Mouse (Mus musculus) limb, embryonic 14.5 days (tissue): ENCODE measurements around the gene Colgalt1. TPM values are rescaled to one million over a fixed set of nuclear protein-coding genes. Genes with fewer than 3 reads are reported as not detected.

ENCODE experiments used
- ATAC-seq: fragments of 200-750 bp; cut with Nextera tagmentation; 2 replicates; pipeline ENCODE4 v1.8.0; 2017; ENCODE audit warnings: low read depth, moderate number of reproducible peaks, moderate TSS enrichment; ENCODE audit not compliant: low FRiP score
- DNase-seq: peaks from one replicate; pipeline ENCODE4 v3.0.0-alpha.2; 2015; ENCODE audit warnings: low spot score
- H3K27ac ChIP-seq: fragments of 300-500 bp; sonication (generic); replicated peaks from 2 replicates; pipeline ENCODE4 v1.5.1; 2014; ENCODE audit warnings: low read depth, mild to moderate bottlenecking, low read length, moderate library complexity, mixed read lengths
- H3K27me3 ChIP-seq: fragments of 300-500 bp; sonication (generic); 2 replicates; pipeline ENCODE4 v1.6.1; 2014; ENCODE audit warnings: low read length, mixed read lengths; ENCODE audit not compliant: control insufficient read depth, insufficient read depth
- H3K36me3 ChIP-seq: fragments of 300-500 bp; sonication (generic); 2 replicates; pipeline ENCODE4 v1.6.1; 2014; ENCODE audit warnings: mild to moderate bottlenecking, low read length, moderate library complexity, mixed read lengths; ENCODE audit not compliant: control insufficient read depth, insufficient read depth
- H3K4me1 ChIP-seq: fragments of 300-500 bp; sonication (generic); 2 replicates; pipeline ENCODE4 v1.6.1; 2014; ENCODE audit warnings: antibody characterized with exemption, low read length, mixed read lengths; ENCODE audit not compliant: control insufficient read depth, insufficient read depth
- H3K4me2 ChIP-seq: fragments of 300-500 bp; sonication (generic); replicated peaks from 2 replicates; pipeline ENCODE4 v1.6.1; 2014; ENCODE audit warnings: low read depth, mild to moderate bottlenecking, low read length, moderate library complexity; ENCODE audit not compliant: severe bottlenecking
- H3K4me3 ChIP-seq: fragments of 300-500 bp; sonication (generic); replicated peaks from 2 replicates; pipeline ENCODE4 v1.5.1; 2014; ENCODE audit warnings: low read length
- H3K9ac ChIP-seq: fragments of 300-500 bp; sonication (generic); 2 replicates; pipeline ENCODE4 v1.6.1; 2014; ENCODE audit warnings: mild to moderate bottlenecking, low read depth, low read length, moderate library complexity; ENCODE audit not compliant: severe bottlenecking
- H3K9me3 ChIP-seq: fragments of 300-500 bp; sonication (generic); 2 replicates; pipeline ENCODE4 v1.6.1; 2016; ENCODE audit warnings: low read length; ENCODE audit not compliant: control insufficient read depth
- POLR2A ChIP-seq: fragments of 200-500 bp; IDR thresholded peaks from 2 replicates; pipeline ENCODE4 v1.8.0; 2012; ENCODE audit warnings: inconsistent platforms, mild to moderate bottlenecking, moderate library complexity, borderline replicate concordance; ENCODE audit not compliant: insufficient read depth, insufficient read length; ENCODE audit errors: extremely low read depth
- WGBS: fragments of 180-500 bp; shearing (Covaris S2); extraction: QIAGEN DNeasy Blood & Tissue Kit; methylation state at CpG from one replicate; pipeline ENCODE4 v1.1.7; 2014; 5-methylcytosine and 5-hydroxymethylcytosine counted together
- polyA plus RNA-seq, 2 experiments: library from polyadenylated mRNA; depleted of rRNA in 1 of 2; stranded (reverse) in 1 of 2; unstranded in 1 of 2; fragments of >200 nt; fragmentation: Nextera tagmentation in 1 of 2; extraction: Ambion mirVana in 1 of 2; gene quantifications; 2 replicates each; pipeline versions ENCODE4 v1.2.1 to v1.2.3; 2012 to 2014

The Colgalt1 gene
- polyA plus RNA-seq, 2 experiments = 116 to 240 TPM

DNA sequence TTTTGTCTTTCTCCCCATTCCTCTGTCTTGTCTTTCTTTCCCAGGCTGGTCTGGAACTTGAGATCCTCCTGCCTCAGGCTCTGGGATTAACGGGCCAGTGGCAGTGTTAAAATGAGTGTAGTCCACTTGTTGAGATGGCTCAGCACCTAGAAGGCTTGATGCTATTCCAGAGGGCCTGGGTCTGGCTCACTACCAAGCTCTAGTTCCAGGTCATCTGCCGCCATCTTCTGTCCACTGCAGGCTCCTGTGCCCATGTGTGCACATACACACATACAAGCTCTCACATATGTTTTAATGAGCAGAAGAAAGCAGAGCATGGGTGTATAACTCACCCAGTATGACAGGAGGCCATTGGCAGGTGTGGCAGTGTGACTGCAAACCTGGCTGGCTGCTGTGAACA lies 38.7 kb upstream of the Colgalt1 start:
- ATAC-seq (no peak), DNase-seq (no peak)
- no peak overlapping the region; the same call in 1 of the 2 replicates for H3K4me2 ChIP-seq
- H3K27me3 ChIP-seq = peaks cover 11% of the 10 kb centered on the region; the same call in 1 of the 2 replicates
- H3K27ac ChIP-seq = no peak overlapping the region
- peaks cover 31% of the 10 kb centered on the region for H3K4me1 ChIP-seq
- no peak overlapping the region for H3K4me3 ChIP-seq
- WGBS = 88% methylated on average over 2 of the region's 2 CpGs
- H3K36me3 ChIP-seq = no peaks in the 10 kb centered on the region
- no peak overlapping the region for H3K9ac ChIP-seq
- H3K9me3 ChIP-seq = no peaks in the 10 kb centered on the region
- no peak for TF ChIP-seq POLR2A

- ATAC-seq (no peak), DNase-seq (peak; percentile 44)
- H3K9ac ChIP-seq = no peak overlapping the region
- no peak overlapping the region; the same call in 1 of the 2 replicates for H3K27ac ChIP-seq
- no peak for TF ChIP-seq POLR2A
- peaks cover 31% of the 10 kb centered on the region for H3K4me1 ChIP-seq
- H3K4me3 ChIP-seq = peak overlapping the region; percentile 4; the same call in 1 of the 2 replicates
- H3K36me3 ChIP-seq = no peaks in the 10 kb centered on the region
- WGBS = 64% methylated on average over 9 of the region's 9 CpGs
- peaks cover 6% of the 10 kb centered on the region; the same call in 1 of the 2 replicates for H3K27me3 ChIP-seq
- no peak overlapping the region; the same call in 1 of the 2 replicates for H3K4me2 ChIP-seq
- no peaks in the 10 kb centered on the region for H3K9me3 ChIP-seq
Measured at GRCm38 (mm10) chr8:71572847-71573633, 37.8 kb upstream of the Colgalt1 start.

DNA sequence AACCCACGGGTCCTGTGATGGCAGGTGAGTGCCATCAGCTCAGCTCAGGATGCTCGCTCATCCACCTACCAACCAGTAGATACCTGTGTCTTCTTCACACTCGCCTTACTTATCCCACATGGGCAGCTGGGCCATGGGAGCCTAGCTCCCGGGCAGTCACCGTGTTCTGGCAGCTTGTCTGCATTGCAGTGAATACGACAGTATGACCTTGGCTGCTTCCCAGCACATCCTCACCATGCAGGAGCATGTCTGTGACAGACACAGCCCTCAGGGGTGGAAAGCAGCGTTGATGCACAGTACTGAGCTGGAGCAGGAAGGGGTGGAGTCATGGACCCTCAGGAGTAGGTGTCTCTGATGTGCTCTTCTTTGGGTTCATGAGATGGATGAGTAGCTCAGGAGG lies 36.4 kb upstream of the Colgalt1 start:
- H3K27ac ChIP-seq = no peak overlapping the region
- no peaks in the 10 kb centered on the region for H3K27me3 ChIP-seq
- H3K36me3 ChIP-seq = no peaks in the 10 kb centered on the region
- H3K9me3 ChIP-seq = no peaks in the 10 kb centered on the region
- ATAC-seq = no peak
- 73% methylated on average over 7 of the region's 7 CpGs for WGBS
- no peak overlapping the region for H3K4me3 ChIP-seq
- no peak for TF ChIP-seq POLR2A
- H3K9ac ChIP-seq = no peak overlapping the region
- H3K4me1 ChIP-seq = peaks cover 23% of the 10 kb centered on the region
- DNase-seq = no peak
- H3K4me2 ChIP-seq = no peak overlapping the region

DNA sequence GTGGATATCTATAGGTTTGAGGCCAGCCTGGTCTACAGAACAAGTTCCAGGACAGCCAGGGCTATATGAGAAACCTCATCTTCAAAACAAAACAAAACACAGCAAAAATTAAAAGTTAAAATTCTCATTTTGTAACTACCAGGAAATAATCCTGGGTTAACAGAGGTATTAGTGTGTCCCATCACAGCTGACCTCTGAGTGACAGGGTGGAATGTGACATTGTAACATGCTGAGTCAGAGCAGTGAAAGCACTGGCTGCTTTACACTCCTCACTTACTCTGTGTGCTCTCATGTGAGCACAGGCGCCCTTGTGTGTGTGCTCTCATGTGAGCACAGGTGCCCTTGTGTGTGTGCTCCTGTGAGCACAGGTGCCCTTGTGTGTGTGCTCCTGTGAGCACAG lies 35.8 kb upstream of the Colgalt1 start:
- ATAC-seq (no peak), DNase-seq (no peak)
- Histone ChIP-seq H3K4me1 (peaks cover 22% of the 10 kb centered on the region), H3K9me3 (no peaks in the 10 kb centered on the region), H3K36me3 (no peaks in the 10 kb centered on the region), H3K4me2 (no peak overlapping the region), H3K27me3 (no peaks in the 10 kb centered on the region), H3K9ac (no peak overlapping the region), H3K4me3 (no peak overlapping the region), H3K27ac (no peak overlapping the region)
- WGBS = 54% methylated on average over 1 of the region's 1 CpGs
- no peak for TF ChIP-seq POLR2A

- no peak overlapping the region for H3K9ac ChIP-seq
- H3K4me3 ChIP-seq = no peak overlapping the region
- no peaks in the 10 kb centered on the region for H3K27me3 ChIP-seq
- DNase-seq (no peak), ATAC-seq (no peak)
- no peaks in the 10 kb centered on the region for H3K9me3 ChIP-seq
- H3K4me2 ChIP-seq = no peak overlapping the region
- no peak overlapping the region for H3K27ac ChIP-seq
- WGBS = 75% methylated on average over 4 of the region's 4 CpGs
- H3K36me3 ChIP-seq = peaks cover 20% of the 10 kb centered on the region
- TF ChIP-seq POLR2A = no peak
- peaks cover 5% of the 10 kb centered on the region for H3K4me1 ChIP-seq
Measured at GRCm38 (mm10) chr8:71577856-71578387, 32.9 kb upstream of the Colgalt1 start.
